Mouse (Mus musculus): ENCODE data around the gene Tcea3. TPM values are rescaled to one million over a fixed set of nuclear protein-coding genes. Genes with fewer than 3 reads are reported as not detected.

Tcea3 gene
- total RNA-seq, 1 experiment, result 75.1 TPM

DNA sequence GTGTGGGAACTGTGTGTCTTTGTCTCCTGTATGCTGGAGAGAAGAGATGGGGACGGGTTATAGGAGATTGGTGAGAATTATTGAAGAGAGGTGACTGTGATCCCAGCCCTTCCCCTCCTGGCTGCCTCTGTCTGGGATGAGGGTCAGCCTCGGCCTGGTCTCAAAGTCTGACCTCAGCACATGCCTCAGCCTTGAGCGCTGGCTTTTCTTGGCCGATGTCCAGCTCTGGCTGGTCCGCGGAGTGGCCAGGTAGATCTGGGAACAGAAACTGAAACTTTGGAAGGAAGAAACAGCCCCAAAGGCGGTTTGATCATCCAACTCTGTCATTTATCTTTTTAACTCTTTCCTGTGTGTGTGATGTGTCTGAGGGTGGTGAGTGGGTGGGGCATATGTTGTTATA, 33.9 kb upstream of the Tcea3 start:
- TF ChIP-seq CHD2 (IDR thresholded peaks at IDR 0.05; ENCODE audit: low read depth, low read length) (no peak), HCFC1 (IDR thresholded peaks at IDR 0.05; ENCODE audit: borderline replicate concordance, insufficient read depth, low read length) (no peak), ZNF384 (IDR thresholded peaks at IDR 0.05; ENCODE audit: low read depth, low read length) (no peak), MAFK (IDR thresholded peaks at IDR 0.05; ENCODE audit: insufficient read depth, low read depth, low read length) (no peak), ZC3H11A (IDR thresholded peaks at IDR 0.05; ENCODE audit: borderline replicate concordance, low read depth, low read length) (no peak)
- Histone ChIP-seq H3K4me3 (ENCODE audit: insufficient read depth in 1 of 2, low read depth in 1 of 2, low read length in 2 of 2, poor library complexity in 1 of 2, severe bottlenecking in 1 of 2) (no peak overlapping the region), H3K36me3 (ENCODE audit: control insufficient read depth, insufficient read depth, low read length, poor library complexity, severe bottlenecking) (peaks cover 11% of the 10 kb centered on the region; the same call in 1 of the 2 replicates), H3K4me1 (ENCODE audit: control insufficient read depth in 2 of 2, insufficient read depth in 2 of 2, low read length in 2 of 2, poor library complexity in 1 of 2) (peaks cover 0 to 5% of the 10 kb centered on the region in 2 experiments; a peak in 2 of 4 replicates), H3K9ac (ENCODE audit: insufficient read depth, low read depth, low read length, poor library complexity, severe bottlenecking) (no peak overlapping the region), H3K9me3 (ENCODE audit: control insufficient read depth, insufficient read depth, low read depth, low read length) (no peaks in the 10 kb centered on the region), H3K27ac (ENCODE audit: insufficient read depth, low read depth, low read length, poor library complexity, severe bottlenecking) (no peak overlapping the region)
- in situ Hi-C loops (cut with MboI; ENCODE audit: low sequenced_read_pairs in 2 of 2, unreplicated experiment in 2 of 2), result no loop called here
- DNase-seq (ENCODE audit: low read depth, low spot score), result no peak

DNA sequence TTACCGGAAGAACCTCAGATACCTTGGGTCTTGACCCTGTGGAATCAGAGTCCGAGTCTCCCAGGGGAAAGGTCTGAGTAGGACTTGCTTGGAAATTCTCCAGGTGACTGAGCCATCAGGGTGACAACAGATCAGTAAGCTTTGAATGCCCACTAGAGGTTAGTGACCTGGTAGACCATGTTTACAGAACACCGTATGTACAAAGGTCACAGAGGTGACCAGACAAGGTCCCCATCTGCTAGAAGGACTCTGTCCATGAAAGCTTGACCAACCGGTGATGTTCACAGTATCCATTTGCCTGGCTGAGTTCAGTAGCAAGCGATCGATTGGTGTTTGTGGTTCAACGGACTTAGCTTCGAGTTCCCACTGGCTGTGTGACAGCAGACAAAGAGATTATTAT, 32.7 kb upstream of the Tcea3 start:
- no peak overlapping the region for H3K27ac ChIP-seq (ENCODE audit: insufficient read depth, low read depth, low read length, poor library complexity, severe bottlenecking)
- peaks cover 0 to 11% of the 10 kb centered on the region in 2 experiments; a peak in 2 of 4 replicates for H3K4me1 ChIP-seq (ENCODE audit: control insufficient read depth in 2 of 2, insufficient read depth in 2 of 2, low read length in 2 of 2, poor library complexity in 1 of 2)
- H3K9ac ChIP-seq (ENCODE audit: insufficient read depth, low read depth, low read length, poor library complexity, severe bottlenecking), result no peak overlapping the region
- no peak overlapping the region for H3K4me3 ChIP-seq (ENCODE audit: insufficient read depth in 1 of 2, low read depth in 1 of 2, low read length in 2 of 2, poor library complexity in 1 of 2, severe bottlenecking in 1 of 2)
- in situ Hi-C loops (cut with MboI; ENCODE audit: low sequenced_read_pairs in 2 of 2, unreplicated experiment in 2 of 2), result no loop called here
- TF ChIP-seq ZC3H11A (IDR thresholded peaks at IDR 0.05; ENCODE audit: borderline replicate concordance, low read depth, low read length), result no peak
- TF ChIP-seq MAFK (IDR thresholded peaks at IDR 0.05; ENCODE audit: insufficient read depth, low read depth, low read length), result no peak
- no peak for TF ChIP-seq CHD2 (IDR thresholded peaks at IDR 0.05; ENCODE audit: low read depth, low read length)
- no peak for TF ChIP-seq HCFC1 (IDR thresholded peaks at IDR 0.05; ENCODE audit: borderline replicate concordance, insufficient read depth, low read length)
- TF ChIP-seq ZNF384 (IDR thresholded peaks at IDR 0.05; ENCODE audit: low read depth, low read length), result no peak
- peaks cover 9% of the 10 kb centered on the region; the same call in 1 of the 2 replicates for H3K36me3 ChIP-seq (ENCODE audit: control insufficient read depth, insufficient read depth, low read length, poor library complexity, severe bottlenecking)
- DNase-seq (ENCODE audit: low read depth, low spot score), result no peak
- H3K9me3 ChIP-seq (ENCODE audit: control insufficient read depth, insufficient read depth, low read depth, low read length), result no peaks in the 10 kb centered on the region

DNA sequence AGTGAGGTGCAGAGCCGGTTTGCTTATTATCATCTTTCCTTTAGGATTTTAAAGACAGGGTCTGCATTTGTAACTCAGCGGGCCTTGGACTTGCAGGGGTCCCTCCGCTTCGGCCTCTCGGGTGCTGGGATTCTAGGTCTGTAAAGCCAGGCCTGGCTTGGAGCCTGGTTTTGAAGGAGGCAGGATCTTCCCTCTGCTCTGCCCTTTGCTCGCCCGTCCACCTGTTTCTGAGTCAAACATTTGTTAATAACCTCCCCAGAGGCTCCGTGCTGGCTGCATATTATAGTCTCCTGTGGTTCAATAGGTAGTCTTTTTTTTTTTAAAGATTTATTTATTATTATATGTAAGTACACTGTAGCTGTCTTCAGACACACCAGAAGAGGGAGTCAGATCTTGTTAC, 32.0 kb upstream of the Tcea3 start:
- in situ Hi-C loops (cut with MboI; ENCODE audit: low sequenced_read_pairs in 2 of 2, unreplicated experiment in 2 of 2), result no loop called here

DNA sequence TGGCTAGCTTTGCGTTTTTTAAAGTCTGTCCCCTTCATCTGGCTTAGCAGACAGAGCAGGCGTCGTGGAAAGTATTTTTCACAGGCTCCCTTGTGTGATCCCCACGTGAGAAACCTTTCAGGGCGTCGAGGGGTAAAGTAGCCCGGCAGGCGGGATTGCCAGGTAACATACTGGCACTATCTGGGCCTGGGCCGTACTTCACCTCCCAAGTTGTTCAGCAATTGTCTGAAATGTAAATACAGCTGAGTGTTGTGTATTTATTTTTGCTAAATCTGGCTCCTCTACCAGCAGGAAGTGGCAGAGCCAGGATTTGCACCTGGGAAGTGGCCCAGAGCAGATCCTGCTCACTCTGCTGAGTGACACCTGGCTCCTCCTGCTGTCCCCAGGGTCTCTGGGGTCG, 30.5 kb upstream of the Tcea3 start:
- TF ChIP-seq MAFK (IDR thresholded peaks at IDR 0.05; ENCODE audit: insufficient read depth, low read depth, low read length) (no peak), HCFC1 (IDR thresholded peaks at IDR 0.05; ENCODE audit: borderline replicate concordance, insufficient read depth, low read length) (no peak), ZC3H11A (IDR thresholded peaks at IDR 0.05; ENCODE audit: borderline replicate concordance, low read depth, low read length) (no peak), CHD2 (IDR thresholded peaks at IDR 0.05; ENCODE audit: low read depth, low read length) (no peak), ZNF384 (IDR thresholded peaks at IDR 0.05; ENCODE audit: low read depth, low read length) (no peak)
- Histone ChIP-seq H3K27ac (ENCODE audit: insufficient read depth, low read depth, low read length, poor library complexity, severe bottlenecking) (no peak overlapping the region), H3K36me3 (ENCODE audit: control insufficient read depth, insufficient read depth, low read length, poor library complexity, severe bottlenecking) (0 out of 2 replicates have a peak, but pooled peaks cover 2% of the 10 kb centered on the region), H3K9ac (ENCODE audit: insufficient read depth, low read depth, low read length, poor library complexity, severe bottlenecking) (no peak overlapping the region), H3K4me3 (ENCODE audit: insufficient read depth in 1 of 2, low read depth in 1 of 2, low read length in 2 of 2, poor library complexity in 1 of 2, severe bottlenecking in 1 of 2) (no peak overlapping the region), H3K4me1 (ENCODE audit: control insufficient read depth in 2 of 2, insufficient read depth in 2 of 2, low read length in 2 of 2, poor library complexity in 1 of 2) (peaks cover 0 to 18% of the 10 kb centered on the region in 2 experiments; a peak in 2 of 4 replicates), H3K9me3 (ENCODE audit: control insufficient read depth, insufficient read depth, low read depth, low read length) (no peaks in the 10 kb centered on the region)
- in situ Hi-C loops (cut with MboI; ENCODE audit: low sequenced_read_pairs in 2 of 2, unreplicated experiment in 2 of 2), result no loop called here
- no peak for DNase-seq (ENCODE audit: low read depth, low spot score)

More for the DNA sequence above, 32.0 kb upstream of the Tcea3 start:
- Histone ChIP-seq H3K36me3 (ENCODE audit: control insufficient read depth, insufficient read depth, low read length, poor library complexity, severe bottlenecking) (0 out of 2 replicates have a peak, but pooled peaks cover 5% of the 10 kb centered on the region), H3K4me3 (ENCODE audit: insufficient read depth in 1 of 2, low read depth in 1 of 2, low read length in 2 of 2, poor library complexity in 1 of 2, severe bottlenecking in 1 of 2) (no peak overlapping the region), H3K4me1 (ENCODE audit: control insufficient read depth in 2 of 2, insufficient read depth in 2 of 2, low read length in 2 of 2, poor library complexity in 1 of 2) (peaks cover 0 to 18% of the 10 kb centered on the region in 2 experiments; a peak in 2 of 4 replicates), H3K9ac (ENCODE audit: insufficient read depth, low read depth, low read length, poor library complexity, severe bottlenecking) (no peak overlapping the region), H3K27ac (ENCODE audit: insufficient read depth, low read depth, low read length, poor library complexity, severe bottlenecking) (no peak overlapping the region), H3K9me3 (ENCODE audit: control insufficient read depth, insufficient read depth, low read depth, low read length) (no peaks in the 10 kb centered on the region)
- TF ChIP-seq HCFC1 (IDR thresholded peaks at IDR 0.05; ENCODE audit: borderline replicate concordance, insufficient read depth, low read length) (no peak), CHD2 (IDR thresholded peaks at IDR 0.05; ENCODE audit: low read depth, low read length) (no peak), ZC3H11A (IDR thresholded peaks at IDR 0.05; ENCODE audit: borderline replicate concordance, low read depth, low read length) (no peak), MAFK (IDR thresholded peaks at IDR 0.05; ENCODE audit: insufficient read depth, low read depth, low read length) (no peak), ZNF384 (IDR thresholded peaks at IDR 0.05; ENCODE audit: low read depth, low read length) (no peak)
- no peak for DNase-seq (ENCODE audit: low read depth, low spot score)
